Mouse (Mus musculus): ENCODE measurements around the gene Slc38a6. TPM values are rescaled to one million over a fixed set of nuclear protein-coding genes. Genes with fewer than 3 reads are reported as not detected.
A peak's percentile ranks its signal among the peaks of the same experiment; 100 is the strongest.

The Slc38a6 gene
- total RNA-seq, 2 experiments from 2014 or later: 3.0 to 3.1 TPM

DNA sequence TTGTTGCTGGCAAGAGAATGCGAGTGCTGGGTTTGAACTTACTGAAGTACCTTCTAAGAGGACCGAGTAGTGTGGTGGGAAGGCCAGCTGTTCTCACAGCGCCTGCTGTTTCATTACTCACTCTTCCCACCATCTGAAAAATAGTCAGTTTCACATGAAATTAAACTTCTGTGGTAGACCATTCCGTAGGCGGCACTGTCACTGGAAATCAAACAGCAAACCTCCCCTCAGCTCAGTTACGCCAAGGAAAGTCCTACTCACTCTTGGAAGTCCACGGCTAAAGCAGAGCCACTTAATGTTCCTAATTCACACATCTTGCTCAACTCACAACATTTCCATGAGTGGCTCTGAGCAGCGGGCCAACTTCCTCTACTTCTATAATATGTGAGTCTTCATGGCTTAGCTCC lies 37.6 kb downstream of the Slc38a6 start:
- no peak for DNase-seq

DNA sequence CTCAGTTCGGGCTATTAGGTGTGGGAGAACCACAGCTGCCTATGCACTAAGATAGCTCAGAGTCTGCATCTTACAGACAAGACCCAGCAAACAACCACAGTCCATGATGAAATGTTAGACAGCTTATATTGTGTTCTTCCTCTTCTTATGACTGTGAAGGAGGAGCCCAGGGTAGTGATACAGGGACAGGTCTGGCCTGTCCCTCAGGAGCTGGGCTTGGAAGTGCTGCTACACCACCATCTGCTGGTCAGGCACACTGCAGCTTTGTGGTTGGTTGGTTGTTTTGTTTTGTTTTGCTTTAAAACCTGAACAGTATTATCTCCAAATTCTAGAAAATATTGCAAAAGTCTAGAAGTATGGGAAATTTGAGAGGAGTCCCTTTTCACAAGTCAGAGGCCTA lies 38.2 kb downstream of the Slc38a6 start:
- DNase-seq: peak; percentile 47

DNA sequence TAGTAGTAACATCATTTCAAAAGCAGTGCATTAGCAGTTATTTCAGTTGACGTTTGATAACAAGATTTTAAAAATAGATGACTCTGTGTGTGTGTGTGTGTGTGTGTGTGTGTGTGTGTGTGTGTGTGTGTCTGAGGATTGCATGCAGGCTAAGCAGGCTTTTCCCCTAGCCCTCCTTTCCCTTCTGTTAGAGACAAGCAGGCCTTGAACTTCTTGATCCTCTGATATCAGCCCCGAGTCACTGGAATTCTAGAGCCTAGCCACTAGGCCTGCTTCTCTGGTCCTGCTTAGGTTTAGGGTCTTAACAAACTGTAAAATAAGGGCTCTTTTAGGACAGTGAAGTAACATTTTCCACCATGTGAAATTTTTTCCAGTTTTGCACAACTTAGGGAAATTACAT lies 38.6 kb downstream of the Slc38a6 start:
- no peak for DNase-seq

DNA sequence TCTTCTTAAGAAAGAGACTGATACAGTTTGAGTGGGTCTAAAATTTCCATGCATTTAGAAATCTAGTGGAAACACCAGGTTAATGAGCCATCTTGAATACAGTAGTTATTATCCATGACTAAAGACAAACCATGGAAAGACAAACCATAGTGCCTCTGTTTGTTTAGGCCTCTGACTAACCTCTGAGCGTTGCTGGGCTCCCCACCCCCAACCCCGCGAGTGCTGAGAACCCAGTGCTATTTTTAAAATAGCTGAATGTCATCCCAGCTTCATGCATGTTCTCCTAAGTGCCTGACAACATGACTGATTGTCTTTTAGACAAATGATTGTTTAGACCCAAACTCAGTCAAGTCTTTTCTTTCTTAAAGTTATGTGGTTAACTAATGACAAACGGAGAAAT lies 39.0 kb downstream of the Slc38a6 start:
- DNase-seq: peak; percentile 40

DNA sequence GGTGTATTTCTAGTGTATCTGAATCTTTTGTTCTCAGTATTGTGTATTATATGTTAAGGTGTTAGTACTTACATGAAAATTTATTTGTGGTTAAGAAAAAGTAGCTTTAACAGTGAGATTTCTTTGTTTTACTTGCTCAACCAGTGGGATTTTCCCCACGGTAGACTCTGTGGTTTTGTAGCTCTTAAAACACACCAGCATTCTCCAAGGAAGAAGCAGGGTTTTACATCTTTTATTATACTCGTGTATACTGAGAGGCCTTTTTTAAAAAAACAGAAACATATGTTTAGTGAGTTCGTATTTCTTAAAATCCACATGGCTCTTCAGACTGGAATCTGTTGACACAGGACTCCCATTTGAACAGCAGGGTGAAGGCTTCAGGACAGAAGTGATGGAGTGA lies 40.8 kb downstream of the Slc38a6 start:
- DNase-seq: no peak

DNA sequence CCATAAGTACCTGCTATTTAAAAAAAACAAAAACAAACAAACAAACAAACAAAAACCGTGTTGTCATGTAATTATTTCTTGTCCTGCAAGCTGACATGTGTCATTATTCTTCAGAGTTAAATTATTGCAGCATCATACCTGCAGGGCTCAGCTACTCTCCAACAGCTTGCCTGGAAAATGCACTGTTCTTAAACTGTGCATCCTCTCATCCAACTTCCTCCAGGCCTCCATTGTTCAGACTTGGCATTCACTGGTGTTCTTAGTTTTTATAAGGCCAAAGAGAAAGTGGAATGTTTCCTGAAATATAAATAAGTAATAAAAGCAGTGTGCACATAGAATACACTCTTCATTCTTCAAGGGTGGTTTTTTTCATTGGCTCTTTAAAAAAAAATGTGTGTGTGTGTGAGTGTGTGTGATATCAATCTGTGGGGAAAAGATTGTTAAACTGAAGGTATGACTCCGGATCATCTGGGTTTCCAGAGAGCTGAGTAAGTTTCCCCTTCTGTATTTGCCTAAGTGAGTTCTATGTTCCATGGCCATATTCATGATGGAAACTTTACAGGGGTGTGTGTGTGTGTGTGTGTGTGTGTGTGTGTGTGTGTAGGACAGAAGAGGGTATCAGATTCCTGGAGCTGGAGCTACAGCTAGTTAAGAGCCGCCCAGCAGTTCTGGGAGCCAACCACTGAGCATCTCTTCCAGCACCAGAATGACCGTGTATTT lies 42.0 kb downstream of the Slc38a6 start:
- DNase-seq: no peak

DNA sequence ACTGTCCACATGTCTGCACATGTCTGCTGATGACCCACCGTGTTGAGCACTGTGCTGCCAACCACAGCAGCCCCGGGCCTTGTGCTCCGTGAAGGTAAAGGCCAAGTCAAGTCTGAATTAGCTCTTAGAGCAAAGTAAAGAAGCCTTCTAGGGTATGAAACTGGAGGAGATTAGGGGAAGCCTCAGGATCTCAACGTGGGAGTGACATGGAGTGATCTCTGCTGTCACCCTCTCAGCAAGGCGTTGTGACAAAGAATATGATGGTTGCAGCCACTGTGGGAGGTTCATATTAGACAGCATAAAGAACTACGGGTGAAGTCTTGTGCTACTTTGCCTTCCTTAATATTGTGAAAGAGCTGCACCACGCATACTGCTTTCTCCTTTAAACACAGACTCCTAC lies 43.7 kb downstream of the Slc38a6 start:
- DNase-seq: no peak

DNA sequence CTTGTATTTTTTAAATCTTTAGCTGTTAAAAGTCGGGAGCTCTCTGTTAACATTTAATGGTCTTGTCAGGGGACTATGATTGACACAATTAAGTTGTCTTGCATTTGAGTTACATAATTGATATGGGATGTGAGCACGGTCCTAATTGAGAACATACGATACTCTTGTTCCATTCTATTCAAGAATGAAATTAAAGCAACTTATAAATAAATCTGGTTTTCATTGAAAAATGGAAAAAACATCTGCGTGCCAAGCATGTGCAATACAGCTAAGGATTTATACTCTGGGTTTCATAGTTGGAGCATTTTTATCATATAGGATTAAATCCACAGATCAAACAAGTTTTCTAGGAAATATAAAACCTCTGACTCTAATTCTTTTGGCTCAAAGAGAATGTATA lies 46.1 kb downstream of the Slc38a6 start:
- no peak for DNase-seq

DNA sequence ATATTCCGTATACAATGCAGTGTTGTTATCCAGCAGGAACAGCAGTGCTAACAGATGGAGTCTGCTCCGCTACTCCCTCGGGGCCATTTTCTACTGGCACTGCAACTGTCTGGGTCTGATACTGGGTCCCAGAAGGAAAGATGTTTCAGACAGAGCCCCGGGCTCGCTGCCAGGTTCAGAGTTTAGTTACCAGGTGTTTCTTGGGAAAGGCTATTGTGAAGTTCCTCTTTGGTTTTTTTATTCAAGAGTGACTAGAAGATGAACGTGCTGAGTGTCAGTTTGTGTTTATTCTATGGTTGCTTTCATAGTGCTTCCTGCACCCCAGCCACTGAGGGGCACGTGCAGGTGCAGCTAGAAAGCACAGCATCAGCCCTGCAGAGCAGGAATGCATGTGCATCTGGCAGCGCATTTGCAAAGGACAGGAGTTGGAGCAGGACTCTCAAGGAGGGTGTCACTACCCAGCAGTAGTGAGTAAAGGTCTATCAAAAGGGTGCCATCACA lies 47.5 kb downstream of the Slc38a6 start:
- DNase-seq: peak; percentile 21

DNA sequence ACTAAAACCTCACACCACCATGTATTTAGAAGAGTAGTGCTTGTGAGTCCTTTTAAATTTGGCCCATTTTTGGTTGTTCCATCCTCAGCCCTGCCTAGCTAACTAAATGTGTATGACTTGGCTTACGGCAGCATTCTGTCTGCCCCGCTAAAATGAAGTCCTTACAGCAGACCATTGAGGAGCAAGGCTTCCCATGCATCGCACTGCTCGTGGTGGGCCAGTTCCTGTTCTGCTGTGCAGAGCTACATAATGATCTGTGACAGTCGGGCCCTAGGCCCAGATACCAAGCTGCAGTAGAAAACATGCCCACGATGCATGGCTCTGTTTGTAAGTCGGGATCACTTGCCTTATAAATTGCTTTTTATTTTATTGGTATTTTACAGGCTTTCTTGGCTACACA lies 50.5 kb downstream of the Slc38a6 start:
- no peak for DNase-seq

DNA sequence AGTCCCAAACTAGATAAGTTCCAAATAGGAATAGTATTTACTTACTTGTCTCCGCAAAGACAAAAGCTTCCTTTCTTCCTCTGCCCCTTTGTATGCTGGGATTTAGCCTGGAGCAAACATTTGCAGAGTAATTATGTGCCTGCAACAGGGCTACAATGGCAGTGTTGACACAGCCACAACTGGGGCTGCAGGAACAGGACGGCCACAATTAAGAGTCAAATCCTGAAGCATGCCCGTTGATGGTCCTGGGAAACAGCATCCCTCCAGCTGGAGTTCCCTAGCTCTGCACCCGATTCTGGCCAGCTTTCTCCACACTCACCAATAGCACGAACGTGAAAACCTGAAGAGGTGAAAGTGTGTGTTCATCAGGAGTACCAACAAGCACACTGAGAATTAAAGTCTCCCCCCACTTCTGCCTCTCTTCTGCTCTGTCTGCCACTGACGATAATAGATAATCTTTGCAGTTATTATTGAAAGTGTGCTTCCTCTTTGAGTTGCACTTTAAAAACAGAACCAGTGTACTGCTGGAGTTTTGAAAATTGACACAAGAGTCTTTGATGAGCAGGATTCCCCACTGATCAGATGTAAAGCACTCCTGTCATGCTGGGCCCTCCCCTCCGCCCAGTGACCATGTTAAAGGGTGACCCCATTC lies 54.2 kb downstream of the Slc38a6 start:
- DNase-seq: no peak

DNA sequence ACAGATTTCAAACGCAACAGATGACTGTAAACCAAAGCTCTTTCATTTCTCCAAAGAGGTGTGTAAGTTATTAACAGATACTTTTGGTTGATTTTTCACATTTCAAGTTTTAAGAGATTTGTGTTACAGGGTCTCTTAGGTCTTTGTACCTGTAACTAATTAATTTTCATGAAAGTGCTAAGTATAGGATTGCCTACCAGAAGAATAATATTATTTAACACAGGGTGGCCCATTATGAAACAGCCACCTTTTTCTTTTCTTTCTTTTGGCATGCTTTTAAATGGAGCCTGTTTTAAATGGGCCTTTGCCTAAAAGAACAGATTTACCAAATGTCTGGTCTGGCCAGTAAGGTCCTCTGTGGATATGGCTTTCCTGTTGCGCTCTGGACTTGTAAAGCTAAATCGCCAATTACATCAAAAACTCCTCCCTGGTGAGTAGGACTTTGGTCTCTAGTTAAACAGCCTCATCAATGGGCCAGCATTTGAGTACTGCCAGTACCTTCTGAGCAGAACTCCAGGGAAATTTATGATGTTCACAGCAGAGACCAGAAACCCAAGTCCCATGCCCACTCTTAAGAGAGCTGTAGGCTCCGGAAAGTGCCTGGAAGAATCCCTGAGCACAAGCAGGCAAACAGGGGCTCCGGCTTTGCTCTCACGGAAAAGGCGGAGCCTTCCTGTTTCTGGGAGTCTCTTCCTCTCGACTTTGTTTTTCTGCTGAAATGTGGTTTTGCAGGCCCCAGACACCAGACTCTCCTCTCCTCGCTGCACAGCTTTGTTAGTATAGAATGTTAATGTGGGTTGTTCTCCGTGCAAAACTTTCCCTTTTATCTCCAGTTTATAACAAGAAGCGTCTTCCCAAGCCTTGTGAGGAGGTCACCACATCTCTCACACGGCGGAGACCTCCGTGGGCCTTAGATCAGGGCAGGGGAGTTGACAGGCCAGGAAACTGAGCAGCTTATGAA lies 55.4 kb downstream of the Slc38a6 start:
- DNase-seq: peak; percentile 44

DNA sequence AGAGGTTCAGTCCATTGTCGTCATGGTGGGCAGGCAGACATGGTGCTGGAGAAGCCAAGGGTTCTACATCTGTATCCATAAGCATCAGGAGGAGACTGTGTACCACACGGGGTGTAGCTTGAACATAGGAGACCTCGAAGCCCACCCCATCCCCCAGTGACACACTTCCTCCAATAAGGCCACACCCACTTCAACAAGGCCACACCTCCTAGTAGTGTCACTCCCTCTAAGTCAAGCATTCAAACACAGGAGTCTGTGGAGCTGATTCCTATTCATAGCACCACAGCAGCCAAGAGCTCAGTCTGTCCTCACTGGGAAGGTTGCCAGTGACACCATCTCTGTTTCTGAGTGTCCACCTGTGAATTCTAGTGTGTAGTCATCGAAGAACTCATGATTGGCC lies 57.7 kb downstream of the Slc38a6 start:
- DNase-seq: no peak

DNA sequence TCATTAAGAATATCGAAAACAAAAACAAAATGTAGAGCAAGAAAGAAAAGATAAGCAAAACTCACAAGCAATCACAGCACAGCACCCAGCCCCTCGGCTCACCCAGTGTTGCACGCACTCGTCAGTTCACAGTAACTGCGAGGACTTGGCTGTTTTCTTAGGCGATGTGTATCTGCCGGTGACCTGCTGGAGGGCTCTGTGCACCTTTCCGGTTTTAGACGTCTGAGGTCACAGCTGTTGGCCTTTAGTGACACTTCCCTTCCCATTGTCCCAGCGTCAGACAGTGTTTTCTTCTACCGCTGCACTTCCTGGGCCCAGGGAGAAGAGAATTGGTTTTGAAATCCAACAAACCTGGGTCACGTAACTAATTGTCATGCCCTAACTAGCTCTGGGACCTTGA lies 58.6 kb downstream of the Slc38a6 start:
- DNase-seq: no peak

DNA sequence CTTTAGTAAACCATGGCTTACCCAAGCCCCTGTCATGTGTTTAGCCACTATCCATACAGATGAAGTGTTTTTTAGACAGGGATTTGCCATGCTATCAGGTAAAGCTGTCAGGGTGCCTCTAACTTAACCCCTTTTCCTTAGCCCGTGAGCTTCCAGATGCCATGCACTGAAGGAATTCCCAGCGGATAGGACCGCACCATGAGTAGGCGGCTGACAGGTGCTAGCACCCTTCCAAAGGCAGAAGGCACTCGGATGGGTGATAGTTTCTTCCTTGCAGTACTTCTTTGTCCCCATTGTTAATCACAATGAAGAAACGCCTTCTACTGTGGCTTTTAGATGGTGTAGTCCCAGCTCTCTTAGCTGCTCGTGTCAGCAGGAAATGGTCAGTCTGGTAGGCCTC lies 60.6 kb downstream of the Slc38a6 start:
- DNase-seq: no peak

DNA sequence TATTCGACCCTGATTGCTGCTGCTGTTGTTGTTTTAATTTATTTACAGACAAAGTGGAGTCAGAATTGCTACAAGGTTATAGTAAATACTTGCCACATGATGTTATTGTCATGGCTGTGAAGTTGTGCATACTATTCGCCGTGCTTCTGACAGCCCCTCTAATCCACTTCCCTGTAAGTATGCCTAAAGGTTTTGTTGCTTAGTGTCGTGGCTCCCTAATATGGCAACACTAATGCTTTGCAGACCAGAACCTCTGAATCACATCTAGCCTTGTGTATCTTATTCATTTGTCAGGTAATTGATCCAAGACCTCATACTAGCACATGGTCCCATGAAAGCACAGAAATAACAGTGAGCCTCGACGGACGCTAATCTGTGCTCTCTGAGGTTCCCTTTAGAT lies 63.9 kb downstream of the Slc38a6 start:
- no peak for DNase-seq

DNA sequence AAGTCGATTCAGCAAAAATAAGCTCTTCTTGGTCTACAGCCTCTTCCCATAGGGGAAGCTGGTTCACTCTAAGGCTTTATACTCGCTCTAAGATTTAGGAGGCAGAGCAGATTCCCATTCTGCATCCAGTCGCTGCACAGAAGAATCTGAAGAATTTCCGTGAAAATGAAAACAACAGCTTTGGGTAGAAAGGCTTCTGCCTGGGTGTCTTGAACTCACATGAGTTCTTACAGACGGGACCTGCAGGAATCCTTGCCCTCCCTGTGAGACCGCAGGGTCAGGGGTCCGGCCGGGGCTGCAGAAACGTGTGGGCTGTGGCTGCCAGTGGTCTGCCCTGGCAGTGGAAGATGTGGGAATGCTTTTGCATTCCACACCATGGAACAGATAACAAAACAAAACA lies 64.4 kb downstream of the Slc38a6 start:
- DNase-seq: no peak

DNA sequence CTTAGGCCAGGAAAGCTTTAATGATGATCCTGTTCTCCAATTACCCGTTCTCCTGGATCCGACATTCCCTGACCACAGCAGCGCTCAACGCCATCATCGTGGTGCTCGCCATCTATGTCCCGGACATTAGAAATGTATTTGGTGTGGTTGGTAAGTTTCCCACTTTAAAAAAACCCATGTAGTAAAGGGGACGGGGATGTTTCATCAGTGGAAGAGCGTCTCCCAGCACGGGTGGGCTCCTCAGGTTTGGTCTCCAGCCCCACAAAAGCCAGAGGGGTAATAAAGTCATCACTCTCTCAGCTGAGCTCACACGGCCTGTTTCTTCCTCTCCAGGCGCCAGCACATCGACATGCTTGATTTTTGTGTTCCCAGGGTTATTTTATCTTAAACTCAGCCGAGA lies 65.2 kb downstream of the Slc38a6 start:
- DNase-seq: no peak

DNA sequence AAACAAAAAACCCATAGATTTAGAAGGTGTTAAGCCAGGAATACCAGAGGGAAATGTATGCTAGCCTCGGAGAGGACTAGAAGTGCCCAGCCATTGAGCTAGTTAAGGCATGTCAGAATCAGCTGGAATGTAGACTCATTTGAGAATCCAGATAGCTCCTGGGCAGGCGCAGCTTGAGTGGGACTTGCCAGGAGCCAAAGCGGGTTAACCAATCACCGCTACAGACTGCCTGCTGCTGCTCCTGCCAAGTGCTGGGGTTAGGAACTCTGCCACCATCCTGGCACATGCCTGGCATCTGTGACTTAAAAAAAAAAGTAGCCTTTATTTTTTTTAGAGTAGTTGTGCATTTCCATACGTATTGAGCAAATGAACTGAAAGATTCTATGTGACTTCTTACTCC lies 66.8 kb downstream of the Slc38a6 start:
- peak; percentile 57 for DNase-seq

DNA sequence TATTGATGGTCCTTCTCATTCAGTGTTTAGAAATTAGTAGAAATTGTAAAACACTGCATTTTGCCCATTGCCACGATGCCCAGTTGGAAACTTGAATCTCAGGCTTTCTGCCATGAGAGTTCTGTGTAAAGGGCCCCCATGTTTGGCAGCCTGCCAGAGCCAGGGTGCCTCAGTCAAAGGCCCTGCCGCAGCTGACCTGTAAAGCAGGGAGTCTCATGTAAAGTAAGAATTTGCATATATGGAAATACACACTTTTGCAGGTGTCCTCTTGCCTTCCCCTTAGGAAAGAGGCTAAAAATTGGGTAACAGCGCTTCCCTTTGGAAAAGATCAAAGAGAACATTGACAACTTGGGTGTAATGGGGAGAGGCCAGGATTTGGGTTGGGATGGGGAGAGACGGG lies 67.9 kb downstream of the Slc38a6 start:
- DNase-seq: no peak

DNA sequence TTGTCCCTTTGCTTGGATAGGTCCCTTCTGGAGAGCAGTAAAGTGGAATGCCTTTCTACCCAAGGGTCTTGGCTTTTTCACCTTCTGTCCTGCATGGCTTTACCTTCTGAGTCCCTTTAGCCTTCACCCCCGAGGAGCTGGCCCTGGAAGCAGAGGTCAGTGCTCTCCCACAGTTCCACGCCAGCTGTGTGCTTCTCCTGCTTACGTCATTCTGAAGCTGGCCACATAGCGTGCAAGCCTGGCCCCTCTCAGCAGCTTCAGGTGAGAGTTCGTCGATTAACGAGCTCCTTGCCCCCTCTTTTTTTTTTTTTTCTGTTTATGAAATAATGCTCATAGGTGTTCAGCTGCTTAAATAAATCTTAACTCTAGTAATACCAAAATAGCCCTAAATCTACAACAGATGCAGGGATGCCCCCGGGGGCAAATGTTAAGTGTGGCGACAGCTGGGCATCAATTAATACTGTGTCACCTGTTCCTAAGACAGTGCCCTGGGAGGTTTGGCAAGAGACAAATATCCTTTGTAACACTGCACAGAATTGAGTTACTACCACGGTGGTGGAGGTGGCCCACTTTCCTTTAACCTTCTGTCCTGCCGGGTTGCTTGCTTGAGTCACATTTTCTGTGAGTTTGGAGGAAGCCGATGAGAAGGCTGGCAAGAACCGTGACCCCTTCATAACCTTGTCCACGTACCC lies 68.7 kb downstream of the Slc38a6 start:
- no peak for DNase-seq

DNA sequence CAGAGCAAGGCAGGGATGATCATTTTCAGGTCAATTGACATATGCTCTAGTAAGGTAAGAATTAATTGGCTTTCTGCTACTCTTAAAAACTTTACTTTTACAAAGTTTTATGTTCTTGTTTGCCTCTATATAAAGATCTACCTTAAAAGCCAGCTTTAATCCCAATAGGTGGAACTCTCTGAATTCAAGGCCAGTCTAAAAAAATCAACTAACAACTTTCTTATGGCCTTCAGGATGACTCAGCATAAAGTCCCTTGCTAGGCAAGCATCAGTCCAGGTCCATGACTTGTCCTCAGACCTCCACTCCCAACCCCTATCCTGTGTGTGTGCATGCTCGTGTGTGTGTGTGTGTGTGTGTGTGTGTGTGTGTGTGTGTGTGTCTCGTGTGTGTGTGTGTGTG lies 70.1 kb downstream of the Slc38a6 start:
- no peak for DNase-seq
